Mouse (Mus musculus) left cerebral cortex, adult 9 months (tissue): ENCODE measurements around the gene Olfr48.

Experiments
- DNase-seq, 2 experiments: peaks; one replicate each; pipeline ENCODE4 v3.0.0; 2022; ENCODE audit warnings: low spot score in 2 of 2

Gene Olfr48

DNA sequence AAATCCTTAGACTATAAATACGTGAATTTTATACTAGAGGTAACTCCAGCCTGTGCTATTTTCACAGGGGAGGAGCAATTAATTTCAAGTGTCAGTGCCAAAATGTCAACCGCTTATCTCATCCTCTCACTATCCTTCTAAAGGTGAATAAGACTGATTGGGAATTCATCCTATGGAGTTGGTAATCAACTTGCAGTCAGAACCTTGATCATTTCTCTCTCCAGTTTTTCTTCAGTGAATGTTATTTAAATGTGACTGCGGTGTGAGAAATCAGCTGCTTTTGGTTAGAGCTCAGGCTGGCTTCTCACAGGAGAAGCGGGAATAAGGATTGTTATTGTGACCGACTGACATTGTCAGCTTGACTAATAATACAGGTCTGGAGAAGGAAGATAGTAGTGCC lies at the start of gene Olfr48:
Gene Olfr48 (minus strand): TSS at position 101 of the 400 bp plus-strand sequence.
- no peak for DNase-seq

DNA sequence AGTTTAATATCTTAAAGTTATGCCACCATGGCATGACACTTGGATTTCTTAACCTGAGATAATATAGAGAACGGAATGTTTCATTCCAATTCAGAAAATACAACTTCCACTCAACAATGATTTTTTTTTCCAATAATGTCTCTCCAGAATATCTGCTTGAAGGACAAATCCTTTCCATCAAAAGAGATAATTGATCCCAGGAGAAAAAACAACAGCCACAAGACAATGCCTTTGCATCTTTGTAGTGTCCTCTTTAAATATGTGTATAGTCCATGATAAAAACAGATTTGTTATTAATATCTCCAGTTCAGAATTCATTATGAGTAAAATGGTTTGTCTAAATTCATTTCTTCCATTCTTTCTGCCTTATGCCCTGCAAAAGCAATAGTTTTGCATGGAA lies 30.1 kb upstream of the Olfr48 start, which contains the start of gene Olfr1257:
Gene Olfr1257 (plus strand): TSS at position 301 of the 400 bp plus-strand sequence.
- DNase-seq = no peak

DNA sequence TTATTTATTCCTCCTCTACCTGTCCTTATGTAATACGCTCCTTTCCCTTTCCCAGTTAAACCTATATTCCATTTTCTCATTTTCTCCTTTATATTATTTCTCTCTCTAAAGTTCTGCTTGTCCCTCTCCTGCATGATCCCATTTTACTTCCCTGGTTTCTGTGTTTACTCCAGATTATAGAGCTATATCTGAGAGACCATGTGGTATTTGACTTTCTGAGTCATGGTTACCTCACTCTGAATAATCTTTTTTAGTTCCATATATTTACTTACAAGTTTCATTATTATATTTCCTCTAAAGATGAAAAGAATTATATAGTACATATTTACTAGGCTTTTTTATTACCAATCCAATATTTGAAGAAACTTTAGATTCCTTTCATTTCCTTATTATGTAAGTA lies 1.2 kb upstream of the Olfr48 start:
- no peak for DNase-seq

DNA sequence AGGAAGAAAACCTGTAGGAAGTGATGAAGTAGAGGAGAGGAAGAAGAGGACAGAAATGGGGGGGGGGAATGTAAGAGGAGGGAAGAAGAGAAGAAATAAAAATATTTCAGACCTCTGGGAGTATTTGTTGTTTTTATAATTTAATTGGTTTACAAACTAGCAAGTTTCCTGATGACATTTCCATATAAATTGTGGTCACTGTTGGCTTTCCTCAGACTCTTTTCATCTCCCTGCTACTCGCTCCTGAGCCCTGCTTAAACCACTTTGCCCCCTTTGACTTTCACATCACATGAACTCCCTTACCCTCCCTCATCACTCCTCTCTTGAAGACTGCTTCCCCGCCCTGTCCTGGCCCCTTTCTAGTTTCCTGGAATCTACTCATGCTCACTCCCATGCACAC lies 6.5 kb downstream of the Olfr48 start, which contains the start of gene Olfr1256:
Gene Olfr1256 (minus strand): TSS at position 101 of the 400 bp plus-strand sequence.
- no peak for DNase-seq

DNA sequence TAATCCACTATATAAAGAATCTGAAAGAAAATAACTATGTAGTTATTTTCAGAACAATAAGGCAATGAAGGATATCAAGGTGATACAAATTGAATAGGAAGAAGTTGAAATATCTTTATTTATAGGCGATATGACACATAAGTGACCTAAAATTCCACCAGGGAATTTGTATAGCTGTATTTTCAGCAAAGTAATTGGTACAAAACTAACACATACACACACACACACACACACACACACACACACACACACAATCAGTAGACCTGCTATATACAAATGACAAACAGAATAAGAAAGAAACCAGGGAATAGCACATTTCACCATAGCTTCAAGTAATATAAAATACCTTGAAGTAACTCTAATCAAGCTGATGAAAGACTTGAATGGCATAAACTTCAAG lies 27.8 kb downstream of the Olfr48 start:
- DNase-seq = no peak

DNA sequence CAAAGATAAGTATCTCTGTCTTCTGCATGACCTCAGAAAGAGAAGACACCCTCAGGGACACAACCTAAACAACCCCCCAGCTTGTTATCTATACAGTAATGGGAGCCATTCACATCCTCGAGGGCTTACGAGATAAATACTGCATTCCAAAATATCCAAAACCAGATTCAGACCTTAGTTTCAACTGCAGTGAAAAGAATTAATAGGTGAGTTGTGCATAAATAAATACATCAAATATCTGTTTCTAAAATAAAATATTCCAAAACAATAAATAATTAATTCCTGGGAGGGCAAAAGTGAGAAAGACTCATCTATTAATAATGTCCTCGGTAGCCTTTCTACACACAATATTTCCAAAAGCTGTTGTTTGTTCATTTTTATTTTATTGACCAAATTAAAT lies 36.3 kb downstream of the Olfr48 start, which contains the start of gene Olfr1255:
Gene Olfr1255 (plus strand): TSS at position 301 of the 400 bp plus-strand sequence.
- no peak for DNase-seq

DNA sequence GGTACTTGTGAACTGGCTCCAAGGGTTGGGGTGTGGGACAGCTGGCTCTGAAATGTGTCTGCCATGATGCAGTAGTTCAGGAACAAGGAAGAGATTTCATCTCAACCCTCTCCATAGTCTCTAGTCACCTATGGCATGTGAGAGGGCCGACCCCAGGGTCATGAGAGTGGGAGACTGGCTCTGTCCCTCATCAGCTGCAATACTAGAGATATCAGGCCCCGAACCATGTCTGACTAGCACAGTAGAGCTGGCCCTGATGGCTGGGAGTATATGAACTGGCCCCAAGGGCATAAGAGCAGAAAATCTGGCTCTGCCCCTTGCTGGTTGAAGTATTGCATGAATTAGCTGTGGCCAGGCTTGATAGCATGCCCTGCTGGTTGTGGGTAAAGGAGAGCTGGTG lies 37.3 kb downstream of the Olfr48 start:
- no peak for DNase-seq

DNA sequence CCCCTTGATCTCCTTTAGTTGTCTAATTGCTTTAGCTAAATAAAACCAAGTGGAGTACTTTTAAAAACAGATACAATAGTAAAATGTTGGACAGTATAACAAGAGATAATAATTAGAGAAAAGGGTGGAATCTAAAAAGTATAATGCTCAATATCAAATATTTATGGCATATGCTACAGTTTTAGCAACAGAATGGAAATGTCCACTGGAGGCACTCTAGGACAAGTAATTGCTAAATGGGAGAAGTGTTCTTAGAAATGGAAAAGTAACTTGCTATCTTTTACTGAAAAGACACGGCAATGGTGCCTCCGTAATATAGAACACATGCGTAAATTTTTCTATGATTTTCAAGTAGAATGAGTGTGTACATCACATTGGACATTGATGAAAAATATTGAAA lies 48.4 kb downstream of the Olfr48 start:
- no peak for DNase-seq

DNA sequence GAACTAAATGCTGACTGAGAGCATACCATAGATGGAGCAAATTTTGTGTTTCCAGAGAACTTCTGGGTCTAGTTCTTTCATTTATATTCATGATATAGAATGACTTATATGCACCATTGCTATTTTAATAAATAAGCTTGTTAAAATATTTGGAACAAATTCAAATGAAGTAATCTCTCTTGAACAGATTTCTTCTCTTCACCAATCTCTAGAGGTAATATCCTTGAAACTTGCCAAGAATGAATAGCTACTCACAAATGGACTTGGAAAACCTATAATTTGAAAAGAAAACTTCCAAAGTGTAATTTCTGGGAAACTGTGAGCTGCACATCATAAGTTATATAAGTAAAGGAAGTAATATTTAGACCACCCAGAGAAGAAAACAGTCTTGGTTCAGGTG lies 54.5 kb downstream of the Olfr48 start, which contains the start of gene Olfr1254:
Gene Olfr1254 (minus strand): TSS at position 101 of the 400 bp plus-strand sequence.
- DNase-seq = no peak
